Mouse (Mus musculus) C2C12 (cell line): ENCODE results near the gene Acoxl. TPM values are rescaled to one million over a fixed set of nuclear protein-coding genes. Genes with fewer than 3 reads are reported as not detected.

Experiments
- H3K27me3 ChIP-seq: one replicate; pipeline ENCODE4 v1.6.1; 2011; ENCODE audit not compliant: control insufficient read depth, insufficient read depth, insufficient read length
- H3K36me3 ChIP-seq: one replicate; pipeline ENCODE4 v1.6.1; 2011; ENCODE audit not compliant: control insufficient read depth, insufficient read depth
- H3K4me3 ChIP-seq: one replicate; pipeline ENCODE4 v1.5.1; 2011; ENCODE audit warnings: mild to moderate bottlenecking, control low read depth; ENCODE audit not compliant: poor library complexity, insufficient read depth, severe bottlenecking
- H3K79me2 ChIP-seq: one replicate; pipeline ENCODE4 v1.6.1; 2011; ENCODE audit not compliant: control insufficient read depth, insufficient read depth
- H3K79me3 ChIP-seq: one replicate; pipeline ENCODE4 v1.6.1; 2011; ENCODE audit warnings: low read depth, control low read depth
- H3ac ChIP-seq: one replicate; pipeline ENCODE3; 2011; ENCODE audit warnings: low read depth; ENCODE audit not compliant: control insufficient read depth, insufficient read length
- CEBPB ChIP-seq: IDR thresholded peaks from one replicate; pipeline ENCODE4 v1.6.1; 2011; ENCODE audit warnings: low read depth, mild to moderate bottlenecking, control low read depth, moderate library complexity
- CTCF ChIP-seq: IDR thresholded peaks from one replicate; pipeline ENCODE4 v1.5.1; 2011; ENCODE audit not compliant: control insufficient read depth, insufficient read depth, insufficient read length
- FOSL1 ChIP-seq: IDR thresholded peaks from one replicate; pipeline ENCODE4 v1.8.0; 2011; ENCODE audit warnings: mild to moderate bottlenecking, low read length; ENCODE audit not compliant: poor library complexity, insufficient read depth, severe bottlenecking
- MAX ChIP-seq: IDR thresholded peaks from one replicate; pipeline ENCODE4 v1.6.1; 2011; ENCODE audit warnings: mild to moderate bottlenecking, control low read depth
- MYOD1 ChIP-seq: IDR thresholded peaks from one replicate; pipeline ENCODE4 v1.6.1; 2011; ENCODE audit warnings: low read depth; ENCODE audit not compliant: control insufficient read depth, insufficient read length
- MYOG ChIP-seq: IDR thresholded peaks from one replicate; pipeline ENCODE4 v1.6.1; 2011; ENCODE audit not compliant: control insufficient read depth, insufficient read length; ENCODE audit errors: extremely low read depth
- USF1 ChIP-seq: IDR thresholded peaks from one replicate; pipeline ENCODE4 v1.6.1; 2011; ENCODE audit warnings: low read depth, mild to moderate bottlenecking, control low read depth, moderate library complexity
- polyA plus RNA-seq: library from polyadenylated mRNA; unstranded; fragments of >200 nt; fragmentation: generic; extraction: Trizol; gene quantifications from one replicate; pipeline ENCODE4 v1.2.1, GENCODE M21; 2012; ENCODE audit warnings: missing spikeins

Acoxl gene
- polyA plus RNA-seq, 1 experiment = not detected

DNA sequence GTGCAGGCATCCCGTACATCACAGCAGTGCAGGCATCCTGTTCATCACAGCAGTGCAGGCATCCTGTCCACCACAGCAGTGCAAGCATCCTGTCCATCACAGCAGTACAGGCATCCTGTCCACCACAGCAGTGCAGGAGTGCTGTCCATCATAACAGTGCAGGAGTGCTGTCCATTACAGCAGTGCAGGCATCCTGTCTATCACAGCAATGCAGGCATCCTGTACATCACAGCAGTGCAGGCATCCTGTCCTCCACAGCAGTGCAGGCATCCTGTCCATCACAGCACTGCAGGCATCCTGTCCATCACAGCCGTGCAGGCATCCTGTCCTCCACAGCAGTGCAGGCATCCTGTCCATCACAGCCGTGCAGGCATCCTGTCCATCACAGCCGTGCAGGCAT lies 207.8 kb downstream of the Acoxl start:
- TF ChIP-seq USF1 (no peak), MAX (no peak), MYOG (no peak), FOSL1 (no peak), CEBPB (no peak), MYOD1 (no peak), CTCF (no peak)
- H3ac ChIP-seq = no peak overlapping the region
- peaks cover 15% of the 10 kb centered on the region for H3K27me3 ChIP-seq
- H3K79me2 ChIP-seq = no peaks in the 10 kb centered on the region
- H3K36me3 ChIP-seq = no peaks in the 10 kb centered on the region
- H3K4me3 ChIP-seq = no peak overlapping the region
- H3K79me3 ChIP-seq = no peaks in the 10 kb centered on the region

DNA sequence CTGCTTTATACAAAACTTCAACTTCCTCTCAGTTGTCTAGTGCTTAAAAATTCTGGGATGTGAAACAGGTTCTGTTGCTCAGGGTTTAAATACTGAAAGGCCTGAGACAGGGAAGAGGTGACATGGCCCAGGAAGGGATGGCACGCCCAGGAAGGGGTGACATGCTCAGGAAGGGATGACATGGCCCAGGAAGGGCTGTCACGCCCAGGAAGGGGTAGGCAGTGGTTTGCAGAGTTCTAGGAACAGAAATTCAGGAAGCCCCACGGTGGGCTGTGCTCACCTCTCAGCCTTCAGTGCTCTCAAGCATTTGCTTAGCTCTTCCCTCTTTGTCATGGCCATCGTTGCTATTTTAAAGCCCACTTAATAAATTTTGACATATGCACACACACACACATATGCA lies 216.2 kb downstream of the Acoxl start:
- Histone ChIP-seq H3ac (no peak overlapping the region), H3K36me3 (no peaks in the 10 kb centered on the region), H3K4me3 (no peak overlapping the region), H3K27me3 (no peaks in the 10 kb centered on the region), H3K79me3 (no peaks in the 10 kb centered on the region), H3K79me2 (no peaks in the 10 kb centered on the region)
- TF ChIP-seq USF1 (no peak), CTCF (no peak), MYOD1 (no peak), MYOG (no peak), FOSL1 (no peak)

DNA sequence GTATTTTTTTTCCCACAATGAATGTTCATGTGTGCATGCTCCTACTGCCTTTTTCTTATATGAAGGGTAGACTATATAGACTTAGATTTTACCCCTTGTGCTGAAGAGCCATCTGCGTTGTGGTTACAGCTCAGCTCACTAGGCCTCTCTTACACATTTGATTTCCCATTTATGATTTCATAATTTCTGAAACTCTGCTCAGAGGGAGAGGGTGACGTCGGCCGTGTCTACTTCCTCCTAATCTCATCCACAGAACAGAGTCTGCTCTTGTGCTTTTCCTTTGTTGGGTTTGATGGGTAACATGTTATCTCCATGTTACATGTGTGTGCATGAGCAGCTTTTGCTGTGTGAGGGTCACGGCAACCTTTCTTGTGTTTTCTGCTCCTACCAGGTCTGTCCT lies 219.2 kb downstream of the Acoxl start:
- no peak overlapping the region for H3K4me3 ChIP-seq
- H3K79me3 ChIP-seq = no peaks in the 10 kb centered on the region
- no peaks in the 10 kb centered on the region for H3K79me2 ChIP-seq
- no peak for TF ChIP-seq MYOG
- TF ChIP-seq MYOD1 = no peak
- no peak for TF ChIP-seq CEBPB
- no peak for TF ChIP-seq MAX
- no peak for TF ChIP-seq CTCF
- TF ChIP-seq USF1 = no peak
- no peaks in the 10 kb centered on the region for H3K36me3 ChIP-seq
- no peak overlapping the region for H3ac ChIP-seq
- H3K27me3 ChIP-seq = no peaks in the 10 kb centered on the region

DNA sequence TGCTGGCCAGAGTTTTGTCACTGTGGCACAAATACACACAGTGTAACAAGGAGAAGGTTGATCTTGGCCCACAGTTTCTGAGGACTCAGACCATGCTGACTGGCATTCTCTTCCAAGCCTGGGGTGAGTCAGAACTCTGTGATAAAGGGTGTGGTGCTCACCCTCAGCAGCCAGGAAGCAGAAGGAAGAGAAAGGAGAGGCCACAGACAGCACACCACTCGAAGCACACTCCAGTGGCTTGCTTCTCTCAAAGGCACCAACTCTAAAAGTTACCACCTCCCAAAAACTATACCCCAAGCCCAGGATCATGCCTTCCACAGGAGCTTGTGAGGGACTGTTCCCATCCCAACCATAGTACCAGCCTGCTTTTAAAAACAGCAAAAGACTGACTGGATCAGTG lies 220.0 kb downstream of the Acoxl start:
- H3ac ChIP-seq = no peak overlapping the region
- TF ChIP-seq MAX (peak; percentile 26), USF1 (no peak)
- H3K27me3 ChIP-seq = no peaks in the 10 kb centered on the region
- H3K36me3 ChIP-seq = no peaks in the 10 kb centered on the region
- no peaks in the 10 kb centered on the region for H3K79me3 ChIP-seq
- H3K79me2 ChIP-seq = no peaks in the 10 kb centered on the region
- H3K4me3 ChIP-seq = no peak overlapping the region

DNA sequence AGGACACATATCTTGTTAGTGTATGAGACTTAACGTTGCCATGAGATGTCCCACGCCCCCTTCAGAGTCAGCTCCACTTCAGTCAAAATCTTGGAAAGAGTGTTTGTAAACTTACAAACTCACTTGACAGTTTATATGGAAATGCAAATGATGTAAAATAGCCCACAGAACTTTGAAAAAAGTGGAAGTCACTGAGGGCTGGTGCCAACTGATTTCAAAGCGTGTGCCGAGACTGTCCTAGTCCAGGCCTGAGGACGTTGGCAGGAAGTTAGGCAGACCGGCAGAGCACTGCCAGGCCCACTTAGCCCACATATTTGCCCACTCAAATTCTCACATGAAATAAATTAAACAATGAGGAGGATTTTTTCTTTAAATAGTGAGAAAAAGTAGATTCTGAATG lies 221.5 kb downstream of the Acoxl start:
- Histone ChIP-seq H3K79me3 (no peaks in the 10 kb centered on the region), H3ac (no peak overlapping the region), H3K79me2 (no peaks in the 10 kb centered on the region), H3K36me3 (no peaks in the 10 kb centered on the region), H3K4me3 (no peak overlapping the region), H3K27me3 (no peaks in the 10 kb centered on the region)
- TF ChIP-seq USF1 (no peak), MYOD1 (no peak)

DNA sequence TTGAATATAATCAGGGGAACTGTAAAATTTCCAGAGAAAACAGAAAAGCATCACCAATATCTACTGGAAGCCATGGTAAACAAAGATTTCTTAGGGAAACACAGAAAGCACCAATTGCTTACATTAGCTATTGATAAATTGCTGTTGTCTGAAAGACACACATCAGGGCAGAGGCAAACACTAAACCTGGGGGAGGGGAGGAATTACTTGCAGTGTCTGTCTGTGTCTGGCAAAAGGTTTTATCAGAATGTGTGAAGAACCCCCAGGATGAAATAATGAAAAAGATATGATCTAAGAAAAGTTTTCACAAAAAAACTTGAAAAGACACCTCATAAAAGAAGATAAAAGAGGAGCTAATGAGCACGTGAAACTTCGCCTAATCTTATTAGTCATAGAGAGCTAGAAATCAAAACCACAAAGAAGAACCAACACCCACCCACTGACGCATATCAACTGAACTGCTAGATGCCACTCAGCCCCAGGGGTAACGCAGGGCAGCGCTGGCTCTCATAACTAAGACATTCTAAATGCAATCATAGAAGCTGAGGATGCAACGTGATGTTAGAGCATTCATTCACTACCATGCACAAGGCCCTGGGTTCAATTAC lies 222.1 kb downstream of the Acoxl start:
- Histone ChIP-seq H3K27me3 (no peaks in the 10 kb centered on the region), H3K36me3 (no peaks in the 10 kb centered on the region), H3K79me2 (no peaks in the 10 kb centered on the region), H3K4me3 (no peak overlapping the region), H3ac (no peak overlapping the region), H3K79me3 (no peaks in the 10 kb centered on the region)
- TF ChIP-seq CEBPB (no peak), MYOD1 (no peak), MAX (no peak), FOSL1 (no peak)

DNA sequence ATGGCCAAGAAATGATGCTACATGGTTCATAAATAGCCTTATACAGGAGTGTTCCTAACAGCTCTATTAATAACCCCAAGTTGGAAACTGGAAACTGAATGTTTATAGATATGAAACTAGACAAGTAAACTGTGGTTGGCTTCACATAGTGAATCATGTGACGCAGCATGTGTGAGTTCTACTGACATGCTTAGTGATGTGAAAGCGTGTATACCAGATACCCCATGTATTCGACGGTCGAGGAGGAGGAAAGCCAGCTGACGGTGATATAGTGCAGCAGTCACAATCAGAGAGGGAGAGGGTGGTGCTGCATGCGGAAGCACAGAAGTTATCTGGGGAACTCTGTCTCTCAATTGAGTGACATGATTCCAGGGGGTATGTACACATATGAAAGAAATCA lies 222.8 kb downstream of the Acoxl start:
- no peaks in the 10 kb centered on the region for H3K36me3 ChIP-seq
- H3K79me3 ChIP-seq = no peaks in the 10 kb centered on the region
- no peak for TF ChIP-seq FOSL1
- no peak for TF ChIP-seq MYOD1
- no peak for TF ChIP-seq USF1
- TF ChIP-seq CTCF = no peak
- TF ChIP-seq CEBPB = no peak
- no peak for TF ChIP-seq MAX
- no peak overlapping the region for H3ac ChIP-seq
- no peaks in the 10 kb centered on the region for H3K27me3 ChIP-seq
- H3K79me2 ChIP-seq = no peaks in the 10 kb centered on the region
- no peak overlapping the region for H3K4me3 ChIP-seq
